Mouse (Mus musculus) MEL (cell line): Measurements from ENCODE around the gene Sox6.

Experiments
- ELF1 ChIP-seq: IDR thresholded peaks from 2 replicates; pipeline ENCODE4 v1.6.1; 2014; ENCODE audit warnings: low read depth, mild to moderate bottlenecking, inconsistent platforms, low read length, improper control_type of control experiment, moderate library complexity
- GABPA ChIP-seq: IDR thresholded peaks from 2 replicates; pipeline ENCODE4 v1.6.1; 2012; ENCODE audit warnings: low read depth, mild to moderate bottlenecking, inconsistent platforms, low read length, improper control_type of control experiment, moderate library complexity

DNA sequence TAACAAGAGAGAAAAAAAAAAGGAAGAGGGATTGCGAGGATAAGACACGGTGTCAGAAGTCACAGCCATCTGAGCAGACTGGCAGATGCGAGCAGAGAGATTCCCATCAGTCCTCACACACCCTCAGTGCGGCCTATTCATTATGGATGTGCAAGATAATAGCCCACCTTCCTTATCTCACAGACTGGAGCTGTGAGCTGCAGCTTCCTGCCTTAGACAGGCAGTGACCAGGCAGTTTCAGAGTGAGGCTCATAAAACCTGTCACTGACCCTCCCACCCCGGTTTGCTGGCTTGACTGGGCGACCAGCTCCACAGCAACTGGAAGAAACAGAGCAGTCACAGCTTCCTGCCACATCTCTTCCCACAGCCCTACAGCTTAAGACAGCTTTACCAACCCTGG lies 96.8 kb downstream of the Sox6 start:
- no peak for TF ChIP-seq ELF1
- TF ChIP-seq GABPA = no peak
